Mouse (Mus musculus) bone marrow macrophage, adult 2 months (primary cell): ENCODE data around the gene Cldnd1.

Source experiments
- CTCF ChIP-seq: IDR thresholded peaks from 2 replicates; pipeline ENCODE4 v1.5.1; 2012; ENCODE audit warnings: low read depth, mild to moderate bottlenecking, low read length, moderate library complexity
- POLR2A ChIP-seq: IDR thresholded peaks from 2 replicates; pipeline ENCODE4 v1.6.1; 2012; ENCODE audit warnings: mild to moderate bottlenecking, low read depth, low read length, borderline replicate concordance

DNA sequence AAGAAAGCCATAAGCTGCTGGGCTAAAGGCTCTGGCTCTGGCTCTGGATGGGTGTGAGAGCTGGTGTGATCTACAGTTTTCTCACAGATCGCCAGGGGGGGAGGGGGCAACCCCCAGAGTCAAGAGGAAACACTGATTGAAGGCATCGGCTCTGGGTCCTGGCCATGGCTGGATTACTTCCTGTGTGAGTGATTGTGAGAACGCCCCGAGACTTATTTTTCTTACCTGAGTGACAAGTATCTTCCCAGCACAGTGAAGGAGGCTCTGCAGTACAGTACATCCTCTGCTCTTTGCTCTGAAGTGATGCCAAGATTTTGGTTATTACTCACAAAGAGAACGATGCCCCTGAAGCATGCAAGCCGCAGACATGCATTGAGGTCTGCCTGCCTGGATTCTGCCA, 25.9 kb upstream of the Cldnd1 start:
- TF ChIP-seq POLR2A (no peak), CTCF (no peak)
